Mouse (Mus musculus) kidney, postnatal 36 days (tissue): ENCODE measurements around the gene Nr2f6.

Source experiments
- DNase-seq, 2 experiments: peaks; one replicate each; pipeline ENCODE4 v3.0.0; 2021 to 2022; ENCODE audit warnings: mixed read lengths in 2 of 2

Gene Nr2f6

DNA sequence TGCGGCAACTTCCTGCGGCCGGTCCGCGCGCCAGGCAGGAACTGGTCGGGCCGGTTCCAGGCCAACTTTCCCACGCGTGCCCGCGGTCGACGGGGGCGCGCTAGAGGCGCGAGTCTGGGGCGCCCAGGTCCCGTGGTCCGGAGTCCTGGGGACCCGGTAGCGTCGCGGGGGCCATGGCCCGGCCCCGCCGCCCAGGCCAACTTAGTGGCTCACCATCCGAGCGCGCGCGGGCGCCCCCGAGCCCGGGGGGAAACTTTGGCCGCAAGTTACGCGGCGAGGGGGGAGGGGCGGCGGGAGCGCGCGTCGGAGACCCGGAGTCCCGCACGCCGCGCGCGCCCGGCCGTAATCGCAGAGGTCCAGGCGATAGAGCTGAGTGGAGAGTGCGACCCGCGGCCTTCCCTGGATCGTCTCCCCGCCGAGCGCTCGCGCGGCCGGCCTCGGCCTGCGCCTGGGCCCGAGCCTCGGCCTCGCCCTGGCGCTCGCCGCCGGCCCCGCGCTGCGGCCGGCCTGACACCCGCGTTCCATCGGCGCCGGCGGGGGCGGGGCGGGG, at the start of gene Nr2f6:
Gene Nr2f6, minus strand, starts transcription at position 540 of the 550 bp plus-strand sequence.
- DNase-seq, result peak; percentile 67 to 86

DNA sequence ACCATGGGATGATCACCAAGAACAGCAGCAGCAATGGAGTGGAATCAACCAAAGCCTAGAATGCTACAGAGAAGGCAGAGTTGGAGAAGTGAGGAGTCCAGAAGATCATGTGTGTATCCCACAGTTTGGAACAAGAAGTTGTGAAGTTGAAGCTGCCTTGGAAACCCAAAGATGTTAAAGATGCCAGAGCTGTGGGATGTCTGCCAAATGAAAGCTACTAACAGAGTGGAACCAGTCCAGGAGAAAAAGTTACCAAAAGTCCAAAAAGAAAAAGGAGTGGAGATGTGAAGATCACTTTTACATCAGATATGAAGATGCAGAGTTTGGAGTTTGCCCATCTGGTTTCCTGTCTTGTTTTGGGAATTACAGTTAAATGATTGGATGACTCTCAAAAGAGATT, 40.4 kb upstream of the Nr2f6 start:
- no peak for DNase-seq

DNA sequence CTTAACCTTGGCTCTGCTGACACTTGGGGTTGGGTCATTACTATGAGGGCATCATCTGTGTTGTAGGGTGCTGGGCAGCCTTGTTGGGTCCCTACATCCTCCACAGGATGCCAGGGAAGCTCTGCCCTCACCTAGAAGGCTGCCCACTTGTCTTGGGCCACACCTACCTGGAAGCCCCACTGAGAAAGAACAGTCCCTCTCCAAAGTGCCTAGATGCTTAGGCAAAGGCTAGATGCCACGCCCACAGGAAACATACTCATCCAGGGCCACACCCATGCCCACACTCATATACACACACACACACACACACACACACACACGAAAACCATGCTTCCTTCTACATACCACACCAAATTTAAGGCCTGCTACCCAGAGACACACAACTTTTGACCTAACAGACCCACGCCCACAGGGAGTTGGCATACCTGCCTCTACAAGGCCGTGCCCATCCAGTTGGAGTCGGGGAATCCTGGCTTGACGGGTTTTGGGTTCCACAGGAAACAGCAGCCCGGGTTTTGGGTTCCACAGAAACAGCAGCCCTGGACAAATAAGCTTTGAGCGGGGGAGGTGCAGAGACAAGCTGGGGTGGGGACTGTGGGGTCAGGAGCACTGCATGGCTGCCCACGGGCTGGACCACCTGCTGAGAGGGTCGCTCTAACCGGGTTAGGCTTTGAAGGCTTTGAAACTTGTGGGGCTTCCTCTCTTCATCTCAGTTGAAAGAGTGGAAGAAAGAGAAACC, 29.9 kb upstream of the Nr2f6 start:
- no peak for DNase-seq

DNA sequence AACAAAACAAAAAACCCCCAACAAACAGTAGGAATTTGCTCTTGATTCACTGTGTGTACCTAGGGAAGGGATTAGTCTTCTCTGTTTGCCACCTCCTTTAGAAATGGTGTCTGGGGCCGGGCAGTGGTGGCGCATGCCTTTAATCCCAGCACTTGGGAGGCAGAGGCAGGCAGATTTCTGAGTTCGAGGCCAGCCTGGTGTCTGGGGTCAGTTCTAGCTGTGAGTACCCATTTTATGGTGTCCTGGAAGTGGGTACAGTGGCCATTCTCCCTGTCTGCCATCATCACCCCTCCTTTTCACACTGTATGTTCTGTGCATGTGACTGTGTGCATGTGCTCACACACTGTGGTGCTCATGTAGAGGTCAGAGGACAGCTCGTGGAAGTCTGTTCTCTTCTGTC, 26.5 kb upstream of the Nr2f6 start:
- no peak for DNase-seq

DNA sequence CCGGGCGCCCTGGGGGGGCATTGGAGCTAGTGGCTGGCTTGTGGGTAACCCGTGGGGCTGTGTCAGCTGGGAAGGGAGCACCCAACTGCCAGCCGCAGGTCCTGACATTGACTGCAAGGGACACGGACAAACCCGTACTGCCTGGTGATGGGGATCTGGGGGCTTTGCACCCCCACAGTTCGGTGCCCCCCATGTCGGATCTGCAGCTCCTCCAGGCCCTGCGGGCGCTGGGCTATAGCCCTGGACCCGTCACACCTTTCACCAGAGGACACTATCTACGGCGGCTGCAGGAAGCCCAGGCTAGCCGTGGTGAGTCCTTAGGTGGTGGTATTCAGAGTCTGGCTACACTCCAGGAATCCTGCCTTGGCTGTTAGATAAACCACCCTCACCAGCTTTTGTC, 25.7 kb upstream of the Nr2f6 start:
- no peak for DNase-seq

DNA sequence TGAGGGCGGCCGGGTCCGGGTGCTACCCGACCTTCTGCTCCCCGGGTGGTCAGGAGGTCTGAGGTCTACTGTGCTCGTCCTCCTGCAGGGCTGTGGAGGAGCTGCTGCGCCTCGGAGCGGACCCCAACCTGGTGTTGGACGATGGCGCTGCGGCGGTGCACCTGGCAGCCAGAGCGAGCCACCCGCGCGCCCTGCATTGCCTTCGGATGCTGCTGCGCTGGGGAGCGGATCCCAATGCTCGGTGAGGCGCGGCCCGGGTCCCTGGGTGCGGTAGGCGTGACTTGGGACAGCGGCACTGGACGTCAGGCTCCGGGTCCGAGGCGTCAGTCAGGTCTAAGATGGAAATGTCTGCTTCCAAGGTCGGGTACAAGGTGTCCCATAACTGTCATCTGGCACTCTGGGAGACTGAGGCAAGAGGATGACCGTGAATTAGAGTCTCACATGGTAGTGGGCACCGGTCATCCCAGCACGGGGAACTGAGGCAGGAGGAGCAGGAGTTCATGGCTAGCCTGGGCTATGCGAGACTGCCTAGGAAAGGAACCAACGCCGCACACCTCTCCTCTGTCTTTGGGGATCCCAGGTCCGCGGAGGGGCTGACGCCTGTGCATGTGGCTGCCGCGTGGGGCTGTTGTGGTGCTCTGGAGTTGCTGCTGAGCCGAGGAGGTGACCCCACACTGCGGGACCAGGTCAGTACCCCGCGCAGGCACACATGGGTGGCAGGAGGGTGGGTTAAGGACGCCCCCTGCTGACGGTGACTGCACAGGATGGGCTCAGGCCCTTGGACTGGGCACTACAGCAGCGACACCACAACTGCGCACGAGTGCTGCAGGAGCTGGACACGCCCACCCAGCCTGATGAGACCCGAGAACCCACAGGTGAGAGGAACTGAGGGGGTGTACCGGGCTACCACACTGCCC, 24.6 kb upstream of the Nr2f6 start:
- peak; percentile 78 to 88 for DNase-seq

DNA sequence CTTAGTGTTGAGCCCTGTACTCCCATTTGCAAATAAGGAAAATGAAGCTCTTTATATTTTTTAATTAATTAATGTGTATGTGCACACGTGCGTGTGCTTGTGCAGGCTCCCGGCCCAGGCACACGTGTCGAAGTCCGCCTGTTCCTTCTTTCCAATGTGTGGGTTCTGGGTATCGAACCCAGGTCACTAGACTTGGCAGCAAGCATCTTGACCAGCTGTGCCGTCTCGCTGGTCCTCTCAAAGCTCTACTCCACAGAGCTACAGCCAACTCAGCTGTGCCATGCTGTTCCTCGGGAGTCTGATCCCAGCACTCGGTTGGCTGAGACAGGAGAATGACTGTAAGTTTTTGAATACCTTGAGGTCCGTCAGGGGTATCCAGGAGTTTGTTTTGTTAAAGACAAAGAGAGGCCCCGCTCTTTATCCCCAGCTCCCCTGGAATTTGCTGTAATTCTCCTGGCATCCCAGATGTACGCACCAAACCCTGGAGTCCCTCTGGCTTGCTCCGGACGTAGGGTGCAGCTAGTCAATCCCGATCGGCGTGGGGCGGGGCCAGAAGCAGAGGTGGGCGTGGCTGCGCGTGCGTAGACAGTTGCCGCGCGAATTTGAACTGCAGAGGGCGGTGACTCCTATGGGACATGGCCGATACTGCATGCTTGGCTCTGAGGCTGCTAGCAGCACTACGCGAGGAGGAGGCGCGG, 23.8 kb upstream of the Nr2f6 start, which contains the start of gene Ankle1:
Gene Ankle1, plus strand, starts transcription at position 610 of the 698 bp plus-strand sequence.
- DNase-seq, result peak; percentile 95 to 97

DNA sequence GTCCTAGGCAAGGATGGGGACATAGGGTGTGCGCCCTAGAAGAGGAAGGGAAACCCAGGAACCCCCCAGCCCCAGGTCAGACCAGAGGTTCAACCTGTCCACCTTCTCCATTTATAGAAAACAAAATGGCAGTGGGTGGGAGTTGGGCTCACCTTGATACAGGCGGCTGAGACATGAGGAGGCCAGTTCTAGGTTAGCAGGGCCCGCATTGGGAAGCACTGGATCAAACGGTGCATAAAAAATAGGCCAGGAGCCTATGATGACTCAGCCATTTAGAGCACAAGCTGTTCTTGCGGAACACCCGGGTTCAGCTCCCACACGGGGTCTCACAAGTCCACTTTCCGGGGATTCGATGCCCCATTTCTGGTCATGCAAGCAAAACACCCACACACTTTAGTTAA, 23.2 kb upstream of the Nr2f6 start:
- DNase-seq, result peak; percentile 60 to 71

DNA sequence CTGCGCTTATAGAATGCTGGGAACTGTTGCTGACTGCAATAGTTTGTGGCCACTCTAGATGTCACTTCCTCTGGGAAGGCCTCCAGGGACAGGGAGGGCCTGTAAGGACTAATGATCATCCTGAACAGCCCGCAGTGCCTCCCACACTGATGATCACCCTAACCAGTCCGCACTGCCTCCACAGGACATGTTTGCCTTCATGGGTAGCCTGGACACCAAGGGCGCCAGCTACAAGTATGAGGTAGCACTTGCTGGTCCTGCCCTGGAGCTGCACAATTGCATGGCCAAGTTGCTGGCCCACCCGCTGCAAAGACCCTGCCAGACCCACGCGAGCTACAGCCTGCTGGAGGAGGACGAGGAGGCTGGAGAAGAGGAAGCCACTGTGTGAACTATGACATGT, 22.3 kb upstream of the Nr2f6 start:
- DNase-seq, result no peak

DNA sequence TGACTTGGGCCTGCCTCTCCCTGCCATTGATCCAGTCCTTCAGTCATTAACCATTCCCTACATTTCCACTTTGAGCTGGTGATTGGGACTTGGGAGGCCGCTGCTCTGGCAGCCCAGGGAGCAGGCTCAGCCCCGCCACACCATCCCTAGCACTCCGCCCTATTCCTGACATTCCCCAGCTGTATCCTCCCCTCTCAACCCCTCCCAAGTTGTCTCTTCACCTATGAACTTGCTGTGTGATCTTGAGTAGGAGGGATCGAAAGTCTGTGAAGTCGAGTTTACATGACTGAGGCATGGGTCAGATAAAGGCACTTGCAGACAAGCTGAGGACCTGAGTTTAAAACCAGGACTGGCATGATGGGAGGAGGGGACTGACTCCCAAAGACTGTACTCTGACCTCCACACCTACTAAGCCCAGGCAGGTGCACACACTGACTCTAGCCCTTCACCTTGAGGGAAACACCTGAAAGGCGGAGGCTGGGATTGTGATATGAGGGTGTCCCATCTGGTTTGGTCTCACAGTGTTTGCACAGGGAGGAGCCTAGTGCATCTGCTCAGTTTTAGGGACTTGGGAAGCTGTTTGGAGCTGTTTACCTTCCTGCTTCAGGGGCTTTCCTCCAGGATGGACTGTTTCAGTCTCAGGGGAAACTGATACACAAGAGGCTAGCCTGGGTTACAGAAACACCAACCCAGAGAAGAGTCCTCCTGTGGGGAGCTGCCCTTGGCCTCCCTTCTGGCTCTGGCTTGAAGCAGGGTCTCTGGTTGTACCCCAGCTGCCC, 21.5 kb upstream of the Nr2f6 start:
- DNase-seq, result no peak

DNA sequence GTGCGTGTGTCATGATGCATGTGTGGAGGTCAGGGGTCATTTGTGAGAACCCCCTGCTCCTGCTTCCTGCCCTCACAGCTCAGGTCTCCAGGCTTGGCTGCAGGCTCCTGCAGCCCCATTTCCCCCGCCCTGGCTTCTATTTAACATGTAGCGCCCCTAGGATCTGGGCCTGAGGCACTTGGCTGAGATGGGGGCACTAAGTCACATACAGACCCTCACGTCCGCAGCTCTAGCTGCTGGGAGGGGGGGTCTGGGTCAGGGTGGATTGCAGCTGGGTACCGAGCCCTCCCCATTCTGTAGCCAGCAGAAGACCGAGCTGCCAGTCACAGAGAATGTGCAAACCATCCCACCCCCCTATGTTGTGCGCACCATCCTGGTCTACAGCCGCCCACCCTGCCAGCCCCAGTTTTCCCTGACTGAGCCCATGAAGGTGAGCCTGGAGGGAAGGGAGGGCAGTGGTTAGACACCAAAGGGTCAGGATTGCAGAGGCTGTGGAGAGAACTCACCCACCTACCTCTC, 20.7 kb upstream of the Nr2f6 start:
- DNase-seq, result no peak

DNA sequence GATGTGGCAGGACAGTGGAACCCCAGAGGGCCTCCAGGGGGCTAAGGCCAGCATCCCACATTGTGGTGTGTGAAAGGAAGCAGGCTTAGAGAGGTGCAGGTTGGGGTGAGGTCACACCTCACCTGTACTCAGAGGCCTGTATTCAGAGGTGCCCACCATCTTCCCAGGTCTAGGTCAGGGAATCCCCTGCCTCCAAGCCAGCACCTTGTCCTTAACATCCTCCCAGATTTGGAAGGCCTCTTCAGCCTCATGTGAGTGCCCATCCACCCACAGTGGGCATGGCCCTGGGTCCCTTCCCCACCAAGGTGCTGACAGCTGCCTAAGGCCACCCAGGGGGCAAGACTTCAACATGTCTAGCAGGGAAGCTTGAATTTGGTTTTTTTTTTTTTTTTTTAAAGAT, 19.7 kb upstream of the Nr2f6 start:
- no peak for DNase-seq

DNA sequence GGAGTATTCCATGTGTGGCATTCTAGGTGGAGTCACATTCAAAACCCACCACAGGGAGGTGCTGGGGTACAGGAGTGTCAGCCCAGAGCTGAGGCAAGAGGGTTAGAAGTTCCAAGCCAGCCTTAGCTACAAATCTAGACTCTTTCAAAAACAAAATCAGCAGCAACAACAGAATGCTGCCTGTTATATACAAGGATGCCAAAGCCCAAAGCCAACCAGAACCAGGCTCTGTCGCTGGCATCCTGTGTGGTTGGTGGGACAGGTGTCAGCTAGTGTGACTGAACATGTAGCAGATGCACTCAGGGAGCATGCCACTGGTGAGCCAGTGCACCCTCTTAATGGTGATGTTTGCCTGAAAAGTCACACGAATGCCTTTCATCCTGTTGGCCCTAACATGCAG, 19.1 kb upstream of the Nr2f6 start:
- no peak for DNase-seq

DNA sequence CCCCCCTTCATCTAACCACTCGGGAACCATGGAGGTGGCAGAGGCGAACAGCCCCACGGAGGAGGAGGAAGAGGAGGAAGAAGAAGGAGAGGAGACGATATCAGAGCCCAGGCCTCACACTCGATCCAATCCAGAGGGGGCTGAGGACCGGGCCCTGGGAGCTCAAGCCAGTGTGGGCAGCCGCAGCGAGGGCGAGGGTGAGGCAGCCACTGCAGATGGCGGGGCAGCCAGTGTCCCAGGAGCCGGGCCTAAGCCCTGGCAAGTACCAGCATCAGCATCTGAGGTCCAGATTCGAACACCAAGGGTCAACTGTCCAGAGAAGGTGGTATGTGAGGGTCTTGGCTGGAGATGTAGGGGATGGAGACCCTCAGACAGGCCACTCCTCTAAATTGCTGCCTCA, 15.9 kb upstream of the Nr2f6 start:
- no peak for DNase-seq

DNA sequence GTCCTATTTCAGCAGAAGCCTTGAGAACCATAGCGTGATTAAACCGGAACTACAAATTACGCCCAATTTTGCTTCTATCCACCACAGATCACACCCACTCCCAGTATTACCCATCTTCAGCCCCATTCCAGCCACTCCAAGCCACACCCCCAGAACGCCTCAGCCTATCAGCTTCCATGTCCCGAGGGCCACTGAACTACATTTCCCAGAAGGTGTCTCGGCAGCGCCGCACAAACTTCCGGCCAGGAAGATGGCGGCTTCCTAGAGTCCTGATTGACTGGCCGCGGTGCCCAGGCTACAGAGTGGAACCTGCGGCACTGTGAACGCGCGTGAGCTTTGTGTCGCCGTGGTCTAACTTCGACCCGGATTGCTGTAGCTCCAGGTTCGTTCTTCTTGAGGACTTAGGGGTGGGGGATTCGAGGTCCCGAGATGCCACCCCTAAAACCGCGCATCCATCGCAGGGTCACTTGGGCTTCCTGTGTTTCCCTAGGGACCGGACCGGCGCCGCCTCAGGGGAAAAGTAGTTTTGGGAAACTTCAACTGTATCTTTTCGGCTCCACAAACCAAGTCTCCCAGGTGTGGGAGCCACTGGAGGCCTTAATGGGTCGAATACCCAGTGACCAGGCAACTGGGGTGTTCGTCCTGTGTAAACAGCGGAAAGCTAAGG, 15.0 kb upstream of the Nr2f6 start, which contains the start of gene Babam1:
Gene Babam1, plus strand, starts transcription at position 223 of the 667 bp plus-strand sequence.
- DNase-seq, result peak; percentile 95 to 98

DNA sequence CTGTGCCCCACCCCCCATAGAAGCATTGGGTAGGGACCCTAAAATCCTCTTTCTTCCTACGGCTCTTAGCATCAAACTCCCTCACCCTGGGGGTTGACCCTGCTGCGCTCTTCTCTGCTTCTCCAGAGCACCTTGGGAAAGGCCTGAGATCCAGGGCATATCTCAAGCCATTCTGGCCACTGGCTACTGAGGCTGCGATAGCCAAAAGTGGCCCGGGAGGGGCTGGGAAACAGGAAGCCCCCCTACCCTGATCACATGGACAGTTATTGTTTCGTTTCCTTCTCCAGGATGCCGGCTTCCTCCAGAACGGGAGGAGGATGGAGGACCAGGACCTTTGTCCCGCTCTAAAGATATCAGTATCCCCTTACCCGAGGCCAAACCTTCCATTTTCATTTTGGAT, 13.9 kb upstream of the Nr2f6 start, which contains the start of gene Ushbp1:
Gene Ushbp1, minus strand, starts transcription at position 174 of the 400 bp plus-strand sequence.
- peak; percentile 67 to 69 for DNase-seq

DNA sequence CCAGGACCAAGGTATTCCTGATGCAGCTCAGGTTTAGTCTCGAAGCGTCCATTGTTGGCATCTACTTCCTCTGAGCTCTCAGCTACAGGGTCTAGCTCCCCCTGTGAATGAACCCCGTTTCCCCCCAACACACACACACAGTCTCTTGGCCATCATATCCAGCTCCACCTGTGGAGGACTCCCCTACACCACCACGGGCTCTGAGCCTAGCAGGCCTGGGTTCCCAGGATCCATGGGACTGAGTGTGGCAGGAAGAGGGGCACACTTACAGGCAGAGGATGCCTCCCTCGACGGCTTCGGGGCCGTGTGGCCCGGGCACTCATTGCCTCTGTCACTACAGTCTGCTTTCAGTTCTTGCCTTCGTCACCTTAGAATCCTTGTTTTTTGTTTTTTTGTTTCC, 13.3 kb upstream of the Nr2f6 start:
- DNase-seq, result no peak

DNA sequence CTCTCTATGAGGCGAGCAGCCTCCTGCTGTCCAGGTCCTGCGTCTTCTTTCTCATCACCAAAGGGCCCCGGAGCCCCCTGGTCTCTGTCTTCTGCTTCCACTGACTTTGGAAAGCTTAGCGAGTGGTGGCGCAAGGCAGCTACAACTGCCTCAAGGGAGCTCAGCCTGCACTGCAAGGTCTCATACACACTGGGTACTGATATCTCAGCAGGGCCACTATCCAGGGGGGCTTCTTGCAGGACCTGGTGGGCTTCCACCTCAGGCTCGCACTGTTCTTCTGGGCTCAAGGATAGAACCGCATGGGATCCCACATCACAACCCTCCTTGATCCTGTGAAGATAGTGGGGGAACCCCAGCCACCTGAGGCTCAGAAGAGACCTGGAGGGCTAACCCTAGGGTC, 12.7 kb upstream of the Nr2f6 start:
- DNase-seq, result no peak

DNA sequence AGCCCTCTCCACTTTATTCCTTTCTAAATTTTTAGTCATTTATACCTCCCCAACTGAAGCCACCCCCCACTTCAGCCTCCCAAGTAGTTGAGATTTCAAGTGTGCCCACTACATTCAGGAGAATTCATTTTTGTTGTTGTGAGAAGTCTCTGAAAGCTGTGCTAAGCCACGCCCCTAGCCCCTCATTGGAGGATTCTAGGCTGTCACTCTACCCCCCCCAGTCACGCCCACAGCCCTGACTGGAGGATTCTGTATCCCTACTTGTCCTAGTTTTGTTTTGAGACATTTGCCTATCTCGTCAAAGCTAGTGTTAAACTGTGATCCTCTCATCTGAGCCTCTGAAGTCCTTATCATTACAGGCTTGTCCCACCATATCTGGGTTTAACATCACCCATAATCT, 11.1 kb upstream of the Nr2f6 start:
- peak in 1 of 2 experiments; percentile 77 for DNase-seq

DNA sequence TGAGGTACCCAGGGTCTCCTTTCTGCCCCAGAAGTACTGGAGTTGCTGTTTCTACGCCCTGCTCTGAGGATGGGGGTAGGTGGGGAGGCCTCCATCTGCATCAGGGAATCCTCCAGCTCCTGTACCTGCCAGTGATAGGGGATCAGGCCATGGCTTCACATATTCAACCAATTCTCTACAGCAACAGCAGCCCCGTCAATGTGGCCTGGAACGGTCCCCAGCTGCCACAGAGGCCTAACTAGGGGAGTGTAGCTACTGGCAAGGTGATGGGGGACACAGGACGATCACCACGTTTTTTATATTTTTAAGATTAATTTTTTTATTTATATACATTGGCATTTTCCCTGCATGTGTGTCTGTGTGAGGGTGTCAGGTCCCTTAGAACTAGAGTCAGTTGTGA, 10.6 kb upstream of the Nr2f6 start:
- no peak for DNase-seq

DNA sequence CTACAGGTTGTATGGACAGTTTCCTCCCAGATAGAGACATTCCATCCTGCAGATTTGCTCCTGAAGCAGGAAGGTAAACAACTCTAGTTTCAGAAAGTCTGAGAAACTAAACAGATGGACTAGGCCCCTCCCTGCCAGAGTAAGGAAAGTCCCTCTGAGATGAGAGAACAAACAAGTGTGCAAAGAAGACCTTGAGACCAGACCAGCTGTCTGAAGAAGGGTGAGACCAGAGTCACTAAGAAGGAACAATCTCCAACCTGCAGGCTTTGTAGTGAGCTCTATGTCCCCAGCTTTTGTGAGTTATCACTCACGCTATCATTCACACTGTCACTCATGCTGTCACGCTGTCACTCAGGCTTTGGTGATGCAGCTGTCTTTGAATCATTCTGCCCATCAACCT, 9.9 kb upstream of the Nr2f6 start:
- no peak for DNase-seq
